Mouse (Mus musculus): ENCODE results near the gene Det1. TPM values are rescaled to one million over a fixed set of nuclear protein-coding genes. Genes with fewer than 3 reads are reported as not detected.

Gene Det1
- polyA plus RNA-seq (2016; fragmentation: Nextera tagmentation; extraction: Ambion mirVana): 23.7 and 24.8 TPM in 2 replicates

- H3K27ac ChIP-seq: peak within 1 kb of the TSS; percentile 63
- H3K9me3 ChIP-seq: no peaks in the 10 kb centered on the region
- no peaks in the 10 kb centered on the region for H3K27me3 ChIP-seq
- peak within 1 kb of the TSS; percentile 82 for H3K4me3 ChIP-seq
- under 1% methylated on average over 54 of the region's 54 CpGs for WGBS
- peak within 1 kb of the TSS; percentile 85 for H3K9ac ChIP-seq
- peaks cover 7% of the 10 kb centered on the region; the same call in 1 of the 2 replicates for H3K4me1 ChIP-seq
- ATAC-seq (ENCODE audit: insufficient number of reproducible peaks, insufficient read depth, low FRiP score, low TSS enrichment): peak; percentile 88
- H3K36me3 ChIP-seq: peaks cover 20% of the 10 kb centered on the region
- H3K4me2 ChIP-seq (replicated peaks): peak within 1 kb of the TSS; percentile 65
These were observed at the start of gene Det1 for GRCm38 (mm10) chr7:78846737-78847434. Gene Det1, minus strand, starts transcription at chr7:78847263.

GRCm38 (mm10) chr7:78895653-78896333 lies 48.7 kb upstream of the Det1 start, which contains the start of gene Aen:
Gene Aen, plus strand, starts transcription at chr7:78895854.
- ATAC-seq (ENCODE audit: insufficient number of reproducible peaks, insufficient read depth, low FRiP score, low TSS enrichment): peak; percentile 94
- H3K27ac ChIP-seq: no peak within 1 kb of the TSS
- H3K9me3 ChIP-seq: no peaks in the 10 kb centered on the region
- H3K36me3 ChIP-seq: 0 out of 2 replicates have a peak, but pooled peaks cover 8% of the 10 kb centered on the region
- peak within 1 kb of the TSS; percentile 66 for H3K9ac ChIP-seq
- 1% methylated on average over 53 of the region's 53 CpGs for WGBS
- H3K27me3 ChIP-seq: no peaks in the 10 kb centered on the region
- H3K4me1 ChIP-seq: peaks cover 10% of the 10 kb centered on the region
- peak within 1 kb of the TSS; percentile 86 for H3K4me3 ChIP-seq
- H3K4me2 ChIP-seq (replicated peaks): peak within 1 kb of the TSS; percentile 89

GRCm38 (mm10) chr7:78895021-78895652 lies 48.1 kb upstream of the Det1 start:
- no peaks in the 10 kb centered on the region for H3K9me3 ChIP-seq
- H3K36me3 ChIP-seq: 0 out of 2 replicates have a peak, but pooled peaks cover 8% of the 10 kb centered on the region
- H3K4me1 ChIP-seq: peaks cover 10% of the 10 kb centered on the region
- peak overlapping the region; percentile 86 for H3K4me3 ChIP-seq
- WGBS: 57% methylated on average over 13 of the region's 13 CpGs
- ATAC-seq (ENCODE audit: insufficient number of reproducible peaks, insufficient read depth, low FRiP score, low TSS enrichment): no peak
- no peak overlapping the region for H3K9ac ChIP-seq
- H3K27ac ChIP-seq: no peak overlapping the region
- peak overlapping the region; percentile 89 for H3K4me2 ChIP-seq (replicated peaks)
- H3K27me3 ChIP-seq: peaks cover 1% of the 10 kb centered on the region

- Histone ChIP-seq H3K9me3 (no peaks in the 10 kb centered on the region), H3K4me2 (replicated peaks) (no peak overlapping the region), H3K4me3 (no peak overlapping the region), H3K4me1 (peaks cover 10% of the 10 kb centered on the region), H3K9ac (no peak overlapping the region), H3K27ac (no peak overlapping the region), H3K36me3 (0 out of 2 replicates have a peak, but pooled peaks cover 8% of the 10 kb centered on the region), H3K27me3 (peaks cover 13% of the 10 kb centered on the region)
- ATAC-seq (ENCODE audit: insufficient number of reproducible peaks, insufficient read depth, low FRiP score, low TSS enrichment): no peak
- 87% methylated on average over 10 of the region's 10 CpGs for WGBS
These were observed 46.9 kb upstream of the Det1 start for GRCm38 (mm10) chr7:78893917-78894316.

- Histone ChIP-seq H3K36me3 (no peaks in the 10 kb centered on the region), H3K9me3 (no peaks in the 10 kb centered on the region), H3K27me3 (peaks cover 30% of the 10 kb centered on the region), H3K27ac (no peak overlapping the region), H3K9ac (no peak overlapping the region), H3K4me2 (replicated peaks) (no peak overlapping the region), H3K4me3 (no peak overlapping the region), H3K4me1 (0 out of 2 replicates have a peak, but pooled peaks cover 5% of the 10 kb centered on the region)
- 2% methylated on average over 16 of the region's 16 CpGs for WGBS
- no peak for ATAC-seq (ENCODE audit: insufficient number of reproducible peaks, insufficient read depth, low FRiP score, low TSS enrichment)
These were observed 43.6 kb upstream of the Det1 start for GRCm38 (mm10) chr7:78890641-78891040.

- no peak overlapping the region for H3K27ac ChIP-seq
- WGBS: 37% methylated on average over 9 of the region's 9 CpGs
- H3K4me1 ChIP-seq: peaks cover 16% of the 10 kb centered on the region; the same call in 1 of the 2 replicates
These were observed 40.4 kb upstream of the Det1 start for GRCm38 (mm10) chr7:78887431-78887842.

GRCm38 (mm10) chr7:78886496-78886895 lies 39.4 kb upstream of the Det1 start:
- 76% methylated on average over 4 of the region's 4 CpGs for WGBS

More at GRCm38 (mm10) chr7:78887431-78887842, 40.4 kb upstream of the Det1 start:
- ATAC-seq (ENCODE audit: insufficient number of reproducible peaks, insufficient read depth, low FRiP score, low TSS enrichment): peak; percentile 24; the same call in 1 of the 2 replicates
- H3K9me3 ChIP-seq: no peaks in the 10 kb centered on the region
- no peak overlapping the region for H3K4me3 ChIP-seq
- H3K27me3 ChIP-seq: peaks cover 57% of the 10 kb centered on the region
- 0 out of 2 replicates have a peak overlapping the region, but pooled peaks have one; percentile 2 for H3K9ac ChIP-seq
- H3K36me3 ChIP-seq: no peaks in the 10 kb centered on the region
- no peak overlapping the region for H3K4me2 ChIP-seq (replicated peaks)

GRCm38 (mm10) chr7:78885404-78885803 lies 38.3 kb upstream of the Det1 start:
- Histone ChIP-seq H3K4me3 (no peak overlapping the region), H3K9me3 (no peaks in the 10 kb centered on the region), H3K36me3 (no peaks in the 10 kb centered on the region), H3K9ac (no peak overlapping the region), H3K4me1 (peaks cover 25% of the 10 kb centered on the region; the same call in 1 of the 2 replicates), H3K27me3 (peaks cover 74% of the 10 kb centered on the region), H3K4me2 (replicated peaks) (no peak overlapping the region), H3K27ac (no peak overlapping the region)
- WGBS: 87% methylated on average over 5 of the region's 5 CpGs
- ATAC-seq (ENCODE audit: insufficient number of reproducible peaks, insufficient read depth, low FRiP score, low TSS enrichment): no peak

More at GRCm38 (mm10) chr7:78886496-78886895, 39.4 kb upstream of the Det1 start:
- Histone ChIP-seq H3K9me3 (no peaks in the 10 kb centered on the region), H3K36me3 (no peaks in the 10 kb centered on the region), H3K27me3 (peaks cover 66% of the 10 kb centered on the region), H3K27ac (no peak overlapping the region), H3K4me1 (peaks cover 24% of the 10 kb centered on the region; the same call in 1 of the 2 replicates), H3K4me3 (no peak overlapping the region), H3K4me2 (replicated peaks) (no peak overlapping the region), H3K9ac (no peak overlapping the region)
- ATAC-seq (ENCODE audit: insufficient number of reproducible peaks, insufficient read depth, low FRiP score, low TSS enrichment): no peak

GRCm38 (mm10) chr7:78884139-78884538 lies 37.1 kb upstream of the Det1 start:
- no peaks in the 10 kb centered on the region for H3K9me3 ChIP-seq
- peaks cover 62% of the 10 kb centered on the region for H3K27me3 ChIP-seq
- no peak overlapping the region for H3K4me3 ChIP-seq
- 13% methylated on average over 6 of the region's 6 CpGs for WGBS
- no peak overlapping the region for H3K9ac ChIP-seq
- H3K4me2 ChIP-seq (replicated peaks): no peak overlapping the region
- no peaks in the 10 kb centered on the region for H3K36me3 ChIP-seq
- H3K27ac ChIP-seq: no peak overlapping the region
- H3K4me1 ChIP-seq: peaks cover 25% of the 10 kb centered on the region; the same call in 1 of the 2 replicates
- ATAC-seq (ENCODE audit: insufficient number of reproducible peaks, insufficient read depth, low FRiP score, low TSS enrichment): no peak

GRCm38 (mm10) chr7:78883726-78884060 lies 36.6 kb upstream of the Det1 start:
- Histone ChIP-seq H3K4me1 (peaks cover 25% of the 10 kb centered on the region; the same call in 1 of the 2 replicates), H3K4me3 (peak overlapping the region; percentile 26), H3K36me3 (no peaks in the 10 kb centered on the region), H3K9ac (no peak overlapping the region), H3K27me3 (peaks cover 59% of the 10 kb centered on the region), H3K4me2 (replicated peaks) (peak overlapping the region; percentile 56), H3K27ac (no peak overlapping the region), H3K9me3 (no peaks in the 10 kb centered on the region)
- no peak for ATAC-seq (ENCODE audit: insufficient number of reproducible peaks, insufficient read depth, low FRiP score, low TSS enrichment)
- WGBS: 9% methylated on average over 8 of the region's 8 CpGs

- H3K36me3 ChIP-seq: no peaks in the 10 kb centered on the region
- peaks cover 25% of the 10 kb centered on the region; the same call in 1 of the 2 replicates for H3K4me1 ChIP-seq
- 3% methylated on average over 34 of the region's 34 CpGs for WGBS
- no peaks in the 10 kb centered on the region for H3K9me3 ChIP-seq
- peak overlapping the region; percentile 38; the same call in 1 of the 2 replicates for H3K9ac ChIP-seq
- H3K27ac ChIP-seq: no peak overlapping the region
- peak overlapping the region; percentile 26 for H3K4me3 ChIP-seq
- peaks cover 54% of the 10 kb centered on the region for H3K27me3 ChIP-seq
- peak overlapping the region; percentile 56 for H3K4me2 ChIP-seq (replicated peaks)
- ATAC-seq (ENCODE audit: insufficient number of reproducible peaks, insufficient read depth, low FRiP score, low TSS enrichment): no peak
These were observed 36.1 kb upstream of the Det1 start for GRCm38 (mm10) chr7:78883016-78883725.

All from embryonic facial prominence, embryonic 12.5 days (tissue).